Mouse (Mus musculus) kidney, embryonic 16.5 days (tissue): ENCODE data around the gene Fhl3. TPM values are rescaled to one million over a fixed set of nuclear protein-coding genes. Genes with fewer than 3 reads are reported as not detected.

ENCODE experiments used
- ATAC-seq: fragments of 200-750 bp; cut with Nextera tagmentation; 2 replicates; pipeline ENCODE4 v1.8.0; 2017; ENCODE audit warnings: moderate TSS enrichment; ENCODE audit not compliant: low FRiP score, low TSS enrichment
- H3K27ac ChIP-seq: fragments of 300-500 bp; sonication (generic); 2 replicates; pipeline ENCODE4 v1.5.1; 2014; ENCODE audit warnings: low read length
- H3K27me3 ChIP-seq: fragments of 300-500 bp; sonication (generic); 2 replicates; pipeline ENCODE4 v1.6.1; 2014; ENCODE audit warnings: low read length, control low read depth, mixed read lengths; ENCODE audit not compliant: insufficient read depth
- H3K36me3 ChIP-seq: fragments of 300-500 bp; sonication (generic); 2 replicates; pipeline ENCODE4 v1.6.1; 2014; ENCODE audit warnings: low read length, control low read depth, mixed read lengths; ENCODE audit not compliant: insufficient read depth
- H3K4me1 ChIP-seq: fragments of 300-500 bp; sonication (generic); 2 replicates; pipeline ENCODE4 v1.6.1; 2014; ENCODE audit warnings: low read length, control low read depth, mixed read lengths; ENCODE audit not compliant: insufficient read depth
- H3K4me2 ChIP-seq: fragments of 300-500 bp; sonication (generic); replicated peaks from 2 replicates; pipeline ENCODE4 v1.6.1; 2014; ENCODE audit warnings: low read depth, low read length
- H3K4me3 ChIP-seq: fragments of 300-500 bp; sonication (generic); 2 replicates; pipeline ENCODE4 v1.5.1; 2014; ENCODE audit warnings: mild to moderate bottlenecking, low read length
- H3K9ac ChIP-seq: fragments of 300-500 bp; sonication (generic); replicated peaks from 2 replicates; pipeline ENCODE4 v1.6.1; 2014; ENCODE audit warnings: low read length
- H3K9me3 ChIP-seq: fragments of 300-500 bp; sonication (generic); 2 replicates; pipeline ENCODE4 v1.6.1; 2016; ENCODE audit warnings: low read length, control low read depth
- WGBS: fragments of 180-500 bp; shearing (Covaris S2); extraction: QIAGEN DNeasy Blood & Tissue Kit; methylation state at CpG from one replicate; pipeline ENCODE4 v1.1.7; 2014; 5-methylcytosine and 5-hydroxymethylcytosine counted together
- polyA plus RNA-seq: library from polyadenylated mRNA; unstranded; fragments of >200 nt; fragmentation: Nextera tagmentation; extraction: Ambion mirVana; gene quantifications from 2 replicates; pipeline ENCODE4 v1.2.1, GENCODE M21; 2015

The Fhl3 gene
- polyA plus RNA-seq, 1 experiment from 2014 or later = 6.6 TPM

- no peak overlapping the region for H3K4me3 ChIP-seq
- H3K27ac ChIP-seq = no peak overlapping the region
- no peaks in the 10 kb centered on the region for H3K9me3 ChIP-seq
- H3K4me1 ChIP-seq = peaks cover 6% of the 10 kb centered on the region
- no peak for ATAC-seq
- H3K36me3 ChIP-seq = peaks cover 63% of the 10 kb centered on the region
- 94% methylated on average over 4 of the region's 4 CpGs for WGBS
- no peak overlapping the region for H3K4me2 ChIP-seq
- H3K27me3 ChIP-seq = no peaks in the 10 kb centered on the region
- H3K9ac ChIP-seq = no peak overlapping the region
These were observed 18.6 kb downstream of the Fhl3 start for GRCm38 (mm10) chr4:124719101-124719500.

GRCm38 (mm10) chr4:124726121-124726520 lies 25.6 kb downstream of the Fhl3 start:
- H3K9ac ChIP-seq = no peak overlapping the region
- 84% methylated on average over 6 of the region's 6 CpGs for WGBS
- H3K27me3 ChIP-seq = no peaks in the 10 kb centered on the region
- peaks cover 89% of the 10 kb centered on the region for H3K36me3 ChIP-seq
- no peaks in the 10 kb centered on the region for H3K9me3 ChIP-seq
- H3K4me2 ChIP-seq = no peak overlapping the region
- H3K4me3 ChIP-seq = no peak overlapping the region
- H3K4me1 ChIP-seq = no peaks in the 10 kb centered on the region
- ATAC-seq = no peak
- no peak overlapping the region for H3K27ac ChIP-seq

GRCm38 (mm10) chr4:124736952-124737351 lies 36.5 kb downstream of the Fhl3 start:
- Histone ChIP-seq H3K9ac (no peak overlapping the region), H3K27ac (no peak overlapping the region), H3K27me3 (no peaks in the 10 kb centered on the region), H3K9me3 (no peaks in the 10 kb centered on the region), H3K4me3 (no peak overlapping the region), H3K36me3 (peaks cover 17% of the 10 kb centered on the region), H3K4me1 (peaks cover 4% of the 10 kb centered on the region; the same call in 1 of the 2 replicates), H3K4me2 (no peak overlapping the region)
- no peak for ATAC-seq
- WGBS = 58% methylated on average over 2 of the region's 2 CpGs

DNA sequence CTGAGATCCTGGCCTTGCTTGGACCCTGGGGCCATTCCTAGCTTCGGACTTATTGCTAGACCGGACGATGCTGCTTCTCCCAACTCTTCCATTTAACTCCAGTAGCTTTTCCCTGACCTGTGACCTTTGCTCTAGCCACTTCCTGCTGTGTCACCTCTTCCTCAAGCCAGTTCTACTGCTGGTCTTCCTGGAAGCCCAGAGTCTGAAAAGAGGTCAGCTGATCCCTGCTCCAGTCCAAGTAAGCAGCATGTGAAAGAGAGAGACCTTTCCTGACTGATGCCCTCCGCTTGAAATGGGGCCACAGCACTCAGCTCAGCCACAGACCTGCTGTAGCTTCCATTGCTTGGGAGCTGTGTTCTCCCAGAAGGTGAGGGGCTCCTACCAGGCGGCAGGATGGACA lies 37.0 kb downstream of the Fhl3 start:
- peaks cover 13% of the 10 kb centered on the region for H3K36me3 ChIP-seq
- no peak overlapping the region for H3K27ac ChIP-seq
- no peak for ATAC-seq
- no peaks in the 10 kb centered on the region for H3K9me3 ChIP-seq
- H3K27me3 ChIP-seq = no peaks in the 10 kb centered on the region
- H3K4me3 ChIP-seq = no peak overlapping the region
- no peak overlapping the region for H3K4me2 ChIP-seq
- H3K4me1 ChIP-seq = peaks cover 10% of the 10 kb centered on the region; the same call in 1 of the 2 replicates
- no peak overlapping the region for H3K9ac ChIP-seq
- 63% methylated on average over 5 of the region's 5 CpGs for WGBS

DNA sequence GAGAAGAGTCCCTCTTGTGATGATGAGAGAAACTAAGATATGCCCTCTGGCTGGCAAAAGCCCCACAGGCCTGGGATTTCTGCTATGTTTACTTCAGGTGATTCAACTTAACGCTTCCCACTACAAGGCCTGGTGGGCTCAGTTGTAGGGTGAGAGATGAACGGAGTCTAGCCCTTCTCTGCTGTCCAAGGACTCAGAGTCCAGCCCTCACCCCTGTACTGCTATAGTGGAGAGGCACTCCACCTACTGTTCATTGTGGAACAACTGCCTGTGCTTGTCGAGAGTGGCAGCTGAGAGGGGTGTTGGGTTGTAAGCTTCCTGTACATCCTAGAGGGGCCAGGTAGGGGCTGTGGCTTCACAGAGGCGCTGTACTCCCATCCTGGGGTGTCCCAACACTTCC lies 37.5 kb downstream of the Fhl3 start:
- no peak overlapping the region for H3K9ac ChIP-seq
- H3K36me3 ChIP-seq = peaks cover 8% of the 10 kb centered on the region
- no peak for ATAC-seq
- H3K27ac ChIP-seq = no peak overlapping the region
- H3K4me2 ChIP-seq = no peak overlapping the region
- no peaks in the 10 kb centered on the region for H3K9me3 ChIP-seq
- peaks cover 10% of the 10 kb centered on the region; the same call in 1 of the 2 replicates for H3K4me1 ChIP-seq
- no peak overlapping the region for H3K4me3 ChIP-seq
- 56% methylated on average over 4 of the region's 4 CpGs for WGBS
- no peaks in the 10 kb centered on the region for H3K27me3 ChIP-seq

DNA sequence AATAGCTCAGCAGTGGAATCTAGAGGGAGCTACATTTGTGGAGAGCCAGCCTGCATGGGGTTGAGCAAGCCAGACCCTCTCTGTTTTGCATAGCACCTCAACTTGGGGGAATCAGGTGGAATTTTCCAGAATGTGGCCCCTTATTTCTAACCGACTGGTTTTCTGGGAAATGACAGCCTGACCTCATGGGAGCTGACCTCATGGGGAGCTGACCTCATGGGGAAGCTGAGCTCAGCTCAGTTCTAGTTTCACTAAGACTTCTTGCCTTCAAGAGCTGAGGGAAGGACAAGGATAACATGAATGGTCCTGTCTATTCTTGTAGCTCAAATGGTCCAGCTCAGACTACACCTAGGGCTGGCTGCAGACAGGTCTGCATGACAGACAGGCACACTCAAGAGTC lies 38.3 kb downstream of the Fhl3 start:
- no peaks in the 10 kb centered on the region for H3K9me3 ChIP-seq
- no peaks in the 10 kb centered on the region for H3K36me3 ChIP-seq
- H3K27ac ChIP-seq = no peak overlapping the region
- no peaks in the 10 kb centered on the region for H3K27me3 ChIP-seq
- no peak overlapping the region for H3K4me2 ChIP-seq
- ATAC-seq = no peak
- peaks cover 10% of the 10 kb centered on the region; the same call in 1 of the 2 replicates for H3K4me1 ChIP-seq
- H3K9ac ChIP-seq = no peak overlapping the region
- WGBS = 56% methylated on average over 1 of the region's 1 CpGs
- no peak overlapping the region for H3K4me3 ChIP-seq

- peak within 1 kb of the TSS; percentile 74 for H3K4me3 ChIP-seq
- H3K4me2 ChIP-seq = peak within 1 kb of the TSS; percentile 75
- peak within 1 kb of the TSS; percentile 72 for H3K9ac ChIP-seq
- H3K27me3 ChIP-seq = no peaks in the 10 kb centered on the region
- peaks cover 10% of the 10 kb centered on the region; the same call in 1 of the 2 replicates for H3K4me1 ChIP-seq
- ATAC-seq = peak; percentile 90
- no peaks in the 10 kb centered on the region for H3K9me3 ChIP-seq
- H3K27ac ChIP-seq = 0 out of 2 replicates have a peak within 1 kb of the TSS, but pooled peaks have one; percentile 29
- WGBS = 13% methylated on average over 25 of the region's 25 CpGs
- H3K36me3 ChIP-seq = no peaks in the 10 kb centered on the region
These were observed 41.2 kb downstream of the Fhl3 start, which contains the start of gene Inpp5b for GRCm38 (mm10) chr4:124741376-124742343. Gene Inpp5b (plus strand): TSS chr4:124741850.

DNA sequence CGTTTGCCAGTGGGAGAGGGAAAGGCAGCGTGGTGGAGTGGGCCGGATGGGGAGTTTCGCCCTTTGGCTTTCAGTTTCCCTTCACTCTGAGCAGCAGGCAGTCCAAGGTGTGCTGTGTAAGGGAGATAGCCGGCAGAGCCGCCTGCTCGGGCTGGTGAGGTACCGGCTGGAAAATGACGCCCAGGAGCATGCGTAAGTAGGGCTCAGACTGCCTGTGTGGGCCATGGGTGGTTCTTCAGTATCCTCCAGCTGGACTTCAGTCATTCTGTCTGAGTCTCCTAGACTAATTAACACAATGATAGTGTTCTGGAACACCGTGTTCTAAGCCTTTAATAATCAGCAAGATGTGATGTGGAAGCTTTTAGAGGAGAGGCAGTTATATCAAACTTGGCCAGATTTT lies 42.3 kb downstream of the Fhl3 start:
- no peak overlapping the region for H3K4me2 ChIP-seq
- no peaks in the 10 kb centered on the region for H3K9me3 ChIP-seq
- no peaks in the 10 kb centered on the region for H3K27me3 ChIP-seq
- no peaks in the 10 kb centered on the region for H3K36me3 ChIP-seq
- ATAC-seq = no peak
- no peak overlapping the region for H3K4me3 ChIP-seq
- peaks cover 10% of the 10 kb centered on the region; the same call in 1 of the 2 replicates for H3K4me1 ChIP-seq
- no peak overlapping the region for H3K9ac ChIP-seq
- H3K27ac ChIP-seq = no peak overlapping the region
- WGBS = 82% methylated on average over 11 of the region's 11 CpGs

GRCm38 (mm10) chr4:124746577-124746976 lies 46.1 kb downstream of the Fhl3 start:
- H3K9ac ChIP-seq = no peak overlapping the region
- 86% methylated on average over 7 of the region's 7 CpGs for WGBS
- H3K27me3 ChIP-seq = no peaks in the 10 kb centered on the region
- H3K4me1 ChIP-seq = peaks cover 7% of the 10 kb centered on the region; the same call in 1 of the 2 replicates
- H3K27ac ChIP-seq = no peak overlapping the region
- ATAC-seq = no peak
- H3K9me3 ChIP-seq = no peaks in the 10 kb centered on the region
- no peaks in the 10 kb centered on the region for H3K36me3 ChIP-seq
- no peak overlapping the region for H3K4me3 ChIP-seq
- H3K4me2 ChIP-seq = no peak overlapping the region

DNA sequence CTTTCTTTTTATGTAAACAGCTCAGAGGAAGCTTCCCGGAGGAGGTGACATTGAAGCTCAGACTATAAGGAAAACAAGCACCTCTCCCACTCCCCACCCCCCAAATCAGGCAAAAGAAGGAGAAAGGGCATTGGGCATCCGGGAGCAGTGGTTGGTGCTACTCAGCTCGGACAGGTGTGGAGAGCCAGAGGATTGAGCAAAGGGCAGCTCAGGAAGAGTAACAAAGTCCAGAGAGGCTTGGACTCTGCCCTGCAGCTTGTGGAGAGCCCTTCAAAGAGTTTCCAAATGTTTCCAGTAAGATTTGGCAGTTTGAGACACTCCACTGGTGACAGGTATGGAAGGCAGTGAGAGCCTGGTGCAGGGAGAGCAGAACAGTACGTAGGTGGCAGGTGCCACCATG lies 47.4 kb downstream of the Fhl3 start:
- H3K4me1 ChIP-seq = peaks cover 11% of the 10 kb centered on the region
- no peaks in the 10 kb centered on the region for H3K27me3 ChIP-seq
- H3K4me2 ChIP-seq = no peak overlapping the region
- H3K27ac ChIP-seq = no peak overlapping the region
- no peak overlapping the region for H3K4me3 ChIP-seq
- WGBS = 56% methylated on average over 4 of the region's 4 CpGs
- no peaks in the 10 kb centered on the region for H3K9me3 ChIP-seq
- no peak; the same call in 1 of the 2 replicates for ATAC-seq
- H3K36me3 ChIP-seq = no peaks in the 10 kb centered on the region
- no peak overlapping the region for H3K9ac ChIP-seq
